Mouse (Mus musculus): ENCODE data around the gene Phtf2. TPM values are rescaled to one million over a fixed set of nuclear protein-coding genes. Genes with fewer than 3 reads are reported as not detected.
A peak's percentile ranks its signal among the peaks of the same experiment; 100 is the strongest.
"Not testable (repeated sequence)": the region's sequence is repeated elsewhere in the genome, so short reads cannot be mapped to it uniquely, and the experiment has no call there.

Phtf2 gene
- polyA plus RNA-seq, 1 experiment from 2014 or later, result 3.2 TPM

DNA sequence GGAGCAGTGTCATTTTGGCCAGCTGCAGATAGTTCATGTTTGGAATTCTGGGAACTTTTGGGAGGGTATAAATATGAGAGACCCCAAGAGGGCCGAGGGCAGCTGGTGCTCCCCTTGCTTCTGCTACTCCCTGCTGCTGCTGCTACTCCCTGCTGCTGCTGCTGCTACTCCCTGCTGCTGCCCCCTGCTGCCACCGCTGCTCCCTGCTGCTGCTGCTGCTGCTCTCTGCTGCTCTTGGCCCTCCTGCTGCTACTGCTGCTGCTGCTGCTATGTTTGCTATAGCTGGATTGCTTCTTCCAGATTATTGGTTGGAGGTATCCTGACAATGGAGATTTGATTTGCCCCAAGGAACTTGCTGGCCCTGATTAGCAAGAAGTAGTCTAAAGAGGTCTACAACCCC, 143.1 kb downstream of the Phtf2 start:
- TF ChIP-seq EP300 (IDR thresholded peaks at IDR 0.05; ENCODE audit: low read depth) (no peak), CTCF (IDR thresholded peaks at IDR 0.05; ENCODE audit: low read depth) (peak; percentile 28; the same call in 1 of the 2 replicates)

DNA sequence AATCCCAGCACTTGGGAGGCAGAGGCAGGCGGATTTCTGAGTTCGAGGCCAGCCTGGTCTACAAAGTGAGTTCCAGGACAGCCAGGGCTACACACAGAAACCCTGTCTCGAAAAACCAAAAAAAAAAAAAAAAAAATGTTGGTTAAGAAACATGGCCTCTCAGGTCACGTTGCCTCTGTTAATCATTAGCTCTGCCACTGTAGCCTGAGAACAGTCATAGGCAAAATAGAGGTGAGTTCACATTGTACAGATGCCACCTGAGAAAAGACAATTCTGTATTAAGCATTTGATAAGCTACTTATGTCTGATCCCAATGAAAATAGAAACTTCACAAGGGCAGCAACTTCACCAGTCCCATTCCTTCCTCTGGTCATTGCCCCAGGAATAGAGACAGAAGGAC, 158.7 kb downstream of the Phtf2 start:
- WGBS (ENCODE audit: insufficient replicate concordance), result 60% methylated on average over 4 of the region's 4 CpGs
- not testable (repeated sequence) for H3K4me2 ChIP-seq (ENCODE audit: low read depth, low read length); H3K36me3 ChIP-seq (replicated peaks; ENCODE audit: insufficient read depth, low read length); H3K27me3 ChIP-seq (ENCODE audit: insufficient read depth, low read length); H3K27ac ChIP-seq (ENCODE audit: low read depth); H3K9me3 ChIP-seq (ENCODE audit: low read length); H3K4me1 ChIP-seq (ENCODE audit: insufficient read depth); H3K4me3 ChIP-seq (ENCODE audit: low read depth, low read length); H3K9ac ChIP-seq (replicated peaks); DNase-seq
- peak; percentile 47; the same call in 1 of the 2 replicates for ATAC-seq

More for the DNA sequence above, 143.1 kb downstream of the Phtf2 start:
- H3K4me3 ChIP-seq (ENCODE audit: low read depth, low read length), result no peak overlapping the region
- H3K4me1 ChIP-seq (ENCODE audit: insufficient read depth), result no peaks in the 10 kb centered on the region
- no peak for ATAC-seq
- H3K36me3 ChIP-seq (replicated peaks; ENCODE audit: insufficient read depth, low read length), result no peaks in the 10 kb centered on the region
- 42% methylated on average over 2 of the region's 2 CpGs for WGBS (ENCODE audit: insufficient replicate concordance)
- DNase-seq, result no peak
- H3K9me3 ChIP-seq (ENCODE audit: low read length), result no peaks in the 10 kb centered on the region
- no peak overlapping the region for H3K27ac ChIP-seq (ENCODE audit: low read depth)
- no peaks in the 10 kb centered on the region for H3K27me3 ChIP-seq (ENCODE audit: insufficient read depth, low read length)
- no peak overlapping the region for H3K4me2 ChIP-seq (ENCODE audit: low read depth, low read length)
- H3K9ac ChIP-seq (replicated peaks), result no peak overlapping the region

DNA sequence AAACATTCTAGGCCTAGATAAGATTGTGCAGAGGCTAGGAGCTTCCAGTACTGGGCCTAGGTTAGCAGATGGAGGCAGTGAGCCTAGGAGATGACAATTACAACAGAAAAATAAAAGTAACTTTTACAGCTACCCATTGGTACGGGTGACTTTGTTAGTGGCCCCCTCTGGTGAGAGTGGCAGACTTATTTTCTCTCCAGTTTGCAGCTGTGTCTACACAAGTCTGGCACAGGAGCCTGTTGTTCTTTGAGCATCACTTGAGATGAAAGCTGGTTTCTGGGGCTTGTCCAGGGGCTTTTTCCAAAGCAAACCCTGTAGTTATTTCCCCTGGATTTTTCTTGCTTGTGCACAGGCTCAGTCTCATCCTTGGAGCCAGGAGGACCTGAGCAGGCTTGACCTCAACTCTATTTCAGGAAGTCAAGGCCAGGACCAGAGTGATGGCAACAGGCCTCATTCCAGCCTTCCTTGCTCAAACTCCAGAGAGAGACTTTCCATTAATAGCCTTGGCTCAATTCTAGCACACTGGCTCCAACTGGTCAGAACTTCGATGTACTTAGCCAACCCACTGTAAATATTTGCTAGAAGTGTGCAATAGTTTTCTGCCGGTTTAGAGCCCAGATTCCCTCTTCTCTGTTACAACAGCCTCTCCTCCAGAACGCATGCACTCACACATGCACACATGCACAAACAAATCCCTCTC, 161.6 kb downstream of the Phtf2 start:
- peak; percentile 94 for ATAC-seq
- H3K27ac ChIP-seq (ENCODE audit: low read depth), result peak overlapping the region; percentile 40; the same call in 1 of the 2 replicates
- H3K9me3 ChIP-seq (ENCODE audit: low read length), result no peaks in the 10 kb centered on the region
- H3K9ac ChIP-seq (replicated peaks), result no peak overlapping the region
- WGBS (ENCODE audit: insufficient replicate concordance), result 46% methylated on average over 4 of the region's 4 CpGs
- no peak overlapping the region for H3K4me2 ChIP-seq (ENCODE audit: low read depth, low read length)
- H3K4me3 ChIP-seq (ENCODE audit: low read depth, low read length), result no peak overlapping the region
- TF ChIP-seq CTCF (IDR thresholded peaks at IDR 0.05; ENCODE audit: low read depth), result no peak
- TF ChIP-seq EP300 (IDR thresholded peaks at IDR 0.05; ENCODE audit: low read depth), result no peak
- no peak for DNase-seq
- H3K27me3 ChIP-seq (ENCODE audit: insufficient read depth, low read length), result no peaks in the 10 kb centered on the region
- no peaks in the 10 kb centered on the region for H3K4me1 ChIP-seq (ENCODE audit: insufficient read depth)
- no peaks in the 10 kb centered on the region for H3K36me3 ChIP-seq (replicated peaks; ENCODE audit: insufficient read depth, low read length)

DNA sequence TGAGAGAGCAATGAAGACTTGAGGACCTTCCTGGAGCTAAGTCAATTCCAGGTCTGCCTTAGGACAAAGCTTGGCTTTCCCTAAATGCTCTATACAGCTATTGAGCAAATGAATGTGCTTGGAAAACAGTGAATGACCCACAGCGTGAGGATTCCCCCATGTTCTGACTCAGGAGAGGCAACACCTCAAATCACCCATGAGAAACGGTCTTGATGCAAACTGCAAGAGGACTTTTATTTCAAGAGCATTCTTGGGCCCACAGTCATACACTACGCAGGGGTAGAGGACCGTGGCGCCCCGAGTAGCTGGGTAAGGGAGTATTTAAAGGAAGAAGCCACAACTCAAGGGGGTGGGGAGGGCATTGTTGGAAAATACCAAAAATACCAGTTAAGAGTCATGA, 165.9 kb downstream of the Phtf2 start:
- 87% methylated on average over 6 of the region's 6 CpGs for WGBS (ENCODE audit: insufficient replicate concordance)
- H3K4me2 ChIP-seq (ENCODE audit: low read depth, low read length), result not testable (repeated sequence)

DNA sequence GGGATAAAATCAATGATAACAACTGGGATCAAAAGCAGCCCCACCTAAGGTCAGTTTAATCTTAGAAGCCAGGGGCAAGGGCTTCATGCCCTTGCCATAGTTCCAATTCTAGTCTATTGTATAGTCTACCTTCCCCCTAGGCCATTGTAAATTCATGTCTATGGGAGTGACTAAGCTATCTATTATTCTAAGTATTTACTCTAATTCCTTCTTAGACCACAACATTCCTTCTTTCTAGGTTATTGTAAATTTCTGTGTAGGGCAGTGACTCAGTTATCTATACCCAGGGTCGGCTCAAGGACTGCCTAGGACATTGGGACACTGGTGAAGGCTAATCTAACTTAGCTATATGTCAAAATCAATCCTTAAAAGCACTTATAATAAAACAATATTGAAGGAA, 167.3 kb downstream of the Phtf2 start:
- not testable (repeated sequence) for H3K4me3 ChIP-seq (ENCODE audit: low read depth, low read length); ATAC-seq; H3K4me1 ChIP-seq (ENCODE audit: insufficient read depth); H3K36me3 ChIP-seq (replicated peaks; ENCODE audit: insufficient read depth, low read length); DNase-seq; H3K27ac ChIP-seq (ENCODE audit: low read depth); H3K9ac ChIP-seq (replicated peaks); H3K9me3 ChIP-seq (ENCODE audit: low read length); H3K4me2 ChIP-seq (ENCODE audit: low read depth, low read length); H3K27me3 ChIP-seq (ENCODE audit: insufficient read depth, low read length)
- 61% methylated on average over 1 of the region's 1 CpGs for WGBS (ENCODE audit: insufficient replicate concordance)

More for the DNA sequence above, 165.9 kb downstream of the Phtf2 start:
- DNase-seq; H3K4me1 ChIP-seq (ENCODE audit: insufficient read depth); H3K9ac ChIP-seq (replicated peaks); H3K9me3 ChIP-seq (ENCODE audit: low read length); H3K27ac ChIP-seq (ENCODE audit: low read depth); ATAC-seq; H3K27me3 ChIP-seq (ENCODE audit: insufficient read depth, low read length); H3K36me3 ChIP-seq (replicated peaks; ENCODE audit: insufficient read depth, low read length); H3K4me3 ChIP-seq (ENCODE audit: low read depth, low read length): not testable (repeated sequence)

DNA sequence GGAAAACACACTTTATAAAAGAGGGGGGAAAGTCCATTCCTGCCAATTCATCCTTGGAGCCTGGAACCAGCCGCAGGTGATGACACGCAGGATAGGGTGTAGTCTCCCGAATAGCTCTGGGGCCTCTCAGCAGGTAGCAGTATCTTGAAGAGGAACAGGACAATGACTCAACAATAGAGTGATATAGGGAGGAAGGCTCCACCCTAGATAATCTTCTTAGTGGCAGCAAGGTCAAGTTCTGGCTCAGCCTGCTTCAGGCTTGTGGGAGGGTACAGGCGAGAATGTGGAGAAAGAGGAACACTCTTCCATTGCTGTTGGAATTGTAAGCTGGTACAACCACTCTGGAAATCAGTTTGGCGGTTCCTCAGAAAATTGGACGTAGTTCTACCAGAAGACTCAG, 171.1 kb downstream of the Phtf2 start:
- not testable (repeated sequence) for H3K4me2 ChIP-seq (ENCODE audit: low read depth, low read length); H3K27ac ChIP-seq (ENCODE audit: low read depth); DNase-seq; ATAC-seq; H3K4me3 ChIP-seq (ENCODE audit: low read depth, low read length); H3K27me3 ChIP-seq (ENCODE audit: insufficient read depth, low read length); H3K9me3 ChIP-seq (ENCODE audit: low read length); H3K9ac ChIP-seq (replicated peaks); H3K36me3 ChIP-seq (replicated peaks; ENCODE audit: insufficient read depth, low read length); H3K4me1 ChIP-seq (ENCODE audit: insufficient read depth)
- 79% methylated on average over 6 of the region's 6 CpGs for WGBS (ENCODE audit: insufficient replicate concordance)

Other genes starting within 250 kb of the Phtf2 start
- 49.7 and 55.5 TPM in 2 replicates for gene Tmem60, start 67 bp upstream of the Phtf2 start, polyA plus RNA-seq (2015; fragmentation: Nextera tagmentation; extraction: Ambion mirVana)
- gene Rsbn1l, start 74.3 kb upstream of the Phtf2 start, polyA plus RNA-seq (2015; fragmentation: Nextera tagmentation; extraction: Ambion mirVana), result 3.7 and 5.5 TPM in 2 replicates
- 11.3 and 12.5 TPM in 2 replicates for gene Ptpn12, start 173.8 kb upstream of the Phtf2 start, polyA plus RNA-seq (2015; fragmentation: Nextera tagmentation; extraction: Ambion mirVana)